Mouse (Mus musculus) mesoderm, embryonic 11.5 days (tissue): ENCODE results near the gene 3425401B19Rik.

Source experiments
- DNase-seq: peaks from one replicate; pipeline ENCODE4 v3.0.0-alpha.2; 2012; ENCODE audit warnings: low read depth, low spot score

3425401B19Rik gene

DNA sequence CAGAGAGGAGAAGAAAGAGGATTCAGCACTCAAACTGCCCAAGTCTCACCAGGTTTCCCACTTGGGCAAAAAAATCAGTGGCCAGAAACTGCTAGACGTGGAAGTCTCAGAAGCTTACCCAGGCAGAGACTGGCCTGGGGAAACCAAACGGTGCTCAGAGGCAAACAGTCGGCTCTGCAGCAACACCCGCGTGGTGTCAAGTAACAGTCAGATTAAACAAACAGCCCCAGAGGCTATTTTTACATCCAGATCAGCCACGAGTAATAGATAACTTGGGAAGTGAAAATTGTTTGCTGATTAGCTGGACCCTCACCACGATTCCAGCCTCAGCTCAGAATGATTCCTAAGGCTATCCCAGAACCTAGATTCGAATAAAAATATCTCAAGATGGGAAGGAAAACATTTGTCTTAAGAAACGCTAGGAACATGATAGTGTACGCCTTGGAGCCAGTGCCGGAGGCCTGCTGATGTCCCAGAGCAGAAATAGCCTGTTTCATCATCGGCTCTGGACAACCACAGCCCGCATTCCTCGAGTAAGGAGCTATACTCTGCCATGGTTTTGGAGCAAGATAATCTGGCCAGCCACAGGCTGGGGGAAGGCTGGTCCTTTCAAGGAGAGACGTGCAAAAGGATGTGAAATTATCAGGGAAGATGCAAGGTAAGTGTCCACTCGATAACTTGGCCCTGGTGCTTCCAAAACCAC, at the start of gene 3425401B19Rik:
Gene 3425401B19Rik, minus strand, starts transcription at position 170 of the 703 bp plus-strand sequence.
- no peak for DNase-seq

DNA sequence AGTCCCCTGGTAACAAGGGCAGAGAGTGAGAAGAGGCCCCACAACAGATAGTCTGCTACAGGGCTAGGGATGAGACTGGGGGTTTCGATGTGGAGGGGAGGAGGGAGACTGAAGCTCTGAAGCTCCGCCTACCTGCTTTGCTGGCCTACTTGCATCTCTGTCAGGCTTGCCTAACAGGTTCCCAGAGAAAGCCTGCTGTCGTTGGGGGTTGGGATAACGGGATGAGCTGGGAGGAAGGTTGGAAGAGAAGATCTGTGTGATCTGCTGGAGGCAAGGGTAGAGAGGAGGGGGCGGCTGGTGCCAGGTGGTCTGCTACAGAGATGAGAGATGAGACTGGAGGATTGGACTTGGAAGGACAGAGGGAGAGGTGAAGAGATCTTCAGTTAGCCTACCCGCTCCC, 47.9 kb upstream of the 3425401B19Rik start:
- no peak for DNase-seq

DNA sequence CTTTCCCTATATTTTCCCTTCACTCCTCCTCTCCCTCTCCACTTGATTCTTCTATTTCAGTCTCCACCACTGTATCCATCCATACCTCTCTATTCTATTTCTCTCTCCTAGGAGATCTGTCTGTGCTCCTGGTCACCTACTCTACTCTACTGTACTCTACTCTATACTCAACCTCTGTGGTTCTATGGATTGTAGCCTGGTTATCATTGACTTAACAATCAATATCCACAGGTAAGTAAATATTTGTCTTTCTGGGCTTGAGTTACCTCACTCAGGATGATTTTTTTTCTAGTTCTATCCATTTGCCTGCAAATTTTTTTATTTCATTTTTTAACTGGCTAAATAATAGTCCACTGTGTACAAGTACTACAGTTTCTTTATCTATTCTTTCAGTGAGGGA, 41.8 kb upstream of the 3425401B19Rik start:
- no peak for DNase-seq

DNA sequence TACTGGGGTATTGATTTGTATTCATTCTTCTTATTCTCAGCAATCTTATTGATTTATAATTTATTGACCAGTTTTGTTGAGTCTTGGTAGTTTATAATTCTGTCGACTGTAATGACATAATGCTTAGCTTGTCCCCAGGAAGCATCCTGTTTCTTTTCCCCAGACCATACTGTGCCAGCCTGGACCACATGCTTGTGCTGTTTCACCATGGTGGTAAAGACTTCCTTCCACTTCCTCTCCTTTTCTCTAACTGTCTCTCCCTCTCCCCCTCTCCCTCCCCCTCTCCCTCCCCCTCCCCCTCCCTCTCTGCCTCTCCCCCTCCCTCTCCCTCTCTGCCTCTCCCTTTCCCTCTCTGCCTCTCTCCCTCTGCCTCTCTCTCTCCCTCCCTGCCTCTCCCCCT, 36.4 kb upstream of the 3425401B19Rik start:
- no peak for DNase-seq

DNA sequence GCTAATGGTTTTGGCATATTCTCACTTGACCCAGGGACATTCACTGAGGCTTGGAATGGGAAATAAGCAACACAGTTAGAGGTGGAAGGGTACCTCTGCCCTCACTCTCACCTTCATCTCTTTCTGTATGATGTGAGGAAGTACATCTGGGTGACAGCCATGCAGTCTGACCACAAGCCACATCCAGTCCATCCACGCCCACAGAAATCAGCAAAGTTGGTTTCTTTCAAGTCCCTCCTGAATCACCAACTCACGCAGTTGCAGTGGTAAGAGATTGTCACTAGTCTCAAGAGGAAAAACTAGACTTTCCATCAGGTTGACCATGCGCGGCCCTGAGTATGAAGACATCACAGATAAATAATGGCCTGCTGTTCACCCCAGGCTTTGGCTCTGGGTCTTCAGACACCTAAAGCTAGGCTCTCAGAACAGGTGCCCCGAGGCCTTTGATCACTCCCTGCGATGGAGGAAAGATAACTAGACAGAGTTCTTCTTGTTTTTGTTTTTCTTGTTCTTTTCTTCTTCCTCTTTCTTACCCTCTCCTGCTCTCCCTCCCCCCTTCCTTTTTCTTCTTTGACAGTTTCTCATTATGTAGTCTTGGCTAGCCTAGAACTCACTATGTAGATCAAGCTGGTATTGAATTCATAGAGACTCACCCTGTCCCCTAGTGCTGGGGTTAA, 31.8 kb upstream of the 3425401B19Rik start:
- no peak for DNase-seq

DNA sequence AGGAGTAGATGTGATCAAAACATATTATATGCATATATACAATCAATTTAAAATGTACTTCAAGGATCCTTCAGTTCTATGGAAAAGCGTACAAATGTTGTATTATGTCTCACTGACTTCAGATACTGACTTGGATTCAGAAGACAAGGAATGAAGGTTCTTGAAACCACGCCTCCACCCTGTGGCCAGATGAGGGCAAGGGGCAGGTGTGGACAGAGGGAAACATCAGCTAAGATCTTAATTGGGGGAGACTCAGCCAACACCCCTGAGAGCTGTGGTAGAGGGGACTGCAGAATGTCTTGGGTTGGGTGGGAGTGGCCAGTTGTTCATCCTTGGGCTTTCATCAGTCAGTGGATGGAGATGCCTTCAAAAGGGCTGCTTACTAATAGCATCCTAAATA, 30.4 kb upstream of the 3425401B19Rik start:
- DNase-seq = no peak

DNA sequence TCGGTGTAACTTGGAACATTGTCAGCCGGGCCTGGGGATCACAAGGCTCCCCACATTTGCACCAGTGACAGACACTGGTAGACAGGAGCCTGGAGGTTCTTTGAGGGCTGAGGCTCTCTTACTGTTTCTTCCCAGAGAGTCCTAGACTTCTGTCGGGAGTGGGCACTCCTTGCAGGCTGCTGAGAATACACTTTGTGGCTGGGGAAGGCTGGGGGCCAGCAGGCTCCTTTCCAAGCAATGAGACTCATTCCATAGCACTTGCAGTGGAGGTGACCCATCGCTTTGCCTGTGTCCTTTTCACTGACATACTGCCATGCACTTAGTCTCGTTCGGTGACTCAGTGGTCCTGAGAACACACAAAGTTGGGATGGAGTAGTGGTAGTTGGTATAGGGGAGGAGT, 30.0 kb upstream of the 3425401B19Rik start:
- DNase-seq = no peak

DNA sequence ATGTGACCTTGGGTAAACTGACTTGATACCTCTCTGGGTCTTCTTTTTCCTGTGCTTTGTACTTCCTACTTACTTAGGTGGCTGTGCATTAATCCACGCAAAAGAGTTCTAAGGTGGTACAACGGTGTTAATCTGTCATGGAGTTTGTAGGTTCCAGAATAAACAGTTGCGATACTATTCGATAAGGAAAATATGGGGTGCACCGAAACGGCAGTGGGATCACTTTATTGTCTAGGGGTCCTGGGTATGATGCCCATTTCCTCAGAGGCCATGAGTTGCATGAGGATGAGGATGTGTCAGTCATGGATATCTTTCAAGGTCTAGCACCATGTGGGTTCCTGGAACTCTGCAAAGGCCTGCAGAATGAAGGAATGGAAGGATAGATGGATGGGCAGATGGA, 24.8 kb upstream of the 3425401B19Rik start:
- no peak for DNase-seq

DNA sequence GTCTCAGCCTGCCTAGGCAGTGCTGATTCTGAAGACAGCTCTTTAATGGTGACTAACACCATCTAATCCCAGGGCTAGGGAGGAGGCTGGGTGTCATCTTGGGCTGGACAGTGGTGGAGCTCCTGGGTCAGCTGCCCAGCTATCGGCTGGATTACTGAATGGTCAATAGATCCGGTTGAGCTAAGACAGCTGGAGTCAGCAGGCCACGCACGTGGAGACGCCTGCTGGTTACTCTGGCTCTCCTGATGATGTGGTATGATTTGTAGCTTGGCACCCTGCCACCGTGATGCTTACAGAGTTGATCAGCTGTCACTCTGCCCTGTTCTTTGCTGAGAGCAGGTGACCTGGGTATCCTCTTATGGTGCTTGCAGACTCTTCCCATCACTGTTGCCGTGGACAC, 23.7 kb upstream of the 3425401B19Rik start:
- DNase-seq = no peak

DNA sequence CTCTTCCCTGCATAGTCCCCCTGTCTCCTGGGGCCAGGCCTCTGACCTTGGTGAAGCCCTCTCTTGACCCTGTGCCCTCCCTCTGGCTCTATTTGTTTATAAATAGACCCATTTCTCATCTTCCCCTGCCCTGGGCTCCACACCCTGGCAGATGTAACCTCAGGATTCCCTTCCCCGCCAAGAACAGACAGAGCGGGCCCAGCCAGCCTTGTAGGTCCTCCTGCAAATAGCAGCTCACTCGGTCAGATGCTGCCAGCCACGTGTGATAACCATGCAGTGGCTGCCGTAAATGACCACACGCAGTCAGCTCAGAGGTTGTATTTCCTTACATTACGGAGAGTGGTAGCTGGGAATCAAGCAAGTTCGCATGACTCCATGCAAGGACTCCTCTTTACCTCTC, 22.8 kb upstream of the 3425401B19Rik start:
- DNase-seq = no peak

DNA sequence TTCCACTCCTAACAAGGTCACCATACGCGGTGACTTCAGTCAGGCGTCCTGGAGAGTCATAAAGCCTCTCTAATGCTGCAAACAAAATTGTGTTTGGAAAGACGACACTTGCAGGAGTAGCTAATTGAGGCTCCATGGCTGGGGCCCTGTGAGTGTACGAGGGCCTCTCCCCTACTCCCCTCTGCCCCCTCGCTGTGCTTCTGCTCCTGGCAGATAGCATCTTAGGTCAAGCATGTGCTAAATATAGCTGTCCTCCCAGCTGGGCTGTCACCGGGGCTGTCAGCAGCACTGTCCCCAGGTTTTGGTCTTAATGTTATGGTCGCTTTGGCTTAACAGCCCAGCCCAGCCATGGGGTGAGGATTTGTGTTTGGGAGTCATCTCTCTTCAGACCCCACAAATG, 15.9 kb upstream of the 3425401B19Rik start:
- DNase-seq = no peak

DNA sequence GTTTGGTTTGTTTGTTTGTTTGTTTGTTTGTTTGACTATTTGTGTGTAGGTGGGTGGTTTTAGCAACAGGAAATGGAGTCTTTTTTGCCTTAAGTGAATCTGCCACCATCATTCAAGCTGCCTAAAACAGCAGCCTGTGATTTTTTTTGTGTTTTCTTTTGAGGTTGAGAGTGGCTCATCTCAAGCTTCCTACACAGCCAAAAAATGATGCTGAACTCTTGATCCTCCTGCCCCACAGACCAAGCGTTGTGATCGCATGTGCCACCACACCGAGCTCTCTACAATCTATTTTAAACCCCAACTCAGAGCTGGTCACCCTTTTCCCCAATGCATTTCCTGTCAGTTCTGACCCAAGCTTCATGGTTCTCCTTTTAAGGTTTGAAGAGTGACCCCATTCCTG, 13.5 kb upstream of the 3425401B19Rik start:
- no peak for DNase-seq

DNA sequence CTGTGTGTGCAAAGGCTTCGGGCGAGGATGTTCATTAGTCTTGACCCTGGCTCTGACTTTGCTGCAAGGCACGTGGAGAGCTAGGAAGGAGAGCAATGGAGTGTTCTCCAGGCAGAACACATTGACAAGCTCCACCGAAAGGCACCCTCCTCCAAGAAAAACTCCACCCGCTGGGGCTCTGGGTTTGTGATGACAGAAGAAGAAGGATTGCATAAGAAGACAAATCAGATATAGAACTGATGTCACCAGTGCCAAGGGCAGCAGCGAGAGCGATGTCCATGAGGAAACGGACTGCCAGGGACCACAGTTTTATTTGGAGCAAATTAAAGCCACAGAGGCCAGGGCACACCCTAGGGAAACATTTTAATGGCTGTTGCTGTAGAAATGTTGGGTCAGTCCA, 12.7 kb upstream of the 3425401B19Rik start:
- no peak for DNase-seq

DNA sequence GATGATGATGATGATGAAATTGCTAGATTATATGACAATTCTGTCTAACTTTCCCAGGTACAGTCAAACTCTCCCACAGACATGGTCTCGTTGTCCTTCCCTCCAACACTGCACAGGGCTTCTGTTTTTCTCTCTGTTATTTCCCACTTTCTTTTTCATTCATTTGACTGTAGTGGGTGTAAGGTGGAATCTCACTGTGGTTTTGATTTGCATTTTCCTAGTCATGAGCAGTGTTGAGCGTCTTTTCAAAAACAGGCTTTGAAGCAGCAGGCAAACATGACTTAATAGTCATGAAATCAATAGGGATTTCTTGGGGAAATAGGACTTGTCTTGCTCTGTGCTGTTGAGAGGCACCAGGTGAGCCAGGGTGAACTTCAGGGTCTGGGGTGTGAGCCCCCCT, 11.3 kb upstream of the 3425401B19Rik start:
- no peak for DNase-seq

DNA sequence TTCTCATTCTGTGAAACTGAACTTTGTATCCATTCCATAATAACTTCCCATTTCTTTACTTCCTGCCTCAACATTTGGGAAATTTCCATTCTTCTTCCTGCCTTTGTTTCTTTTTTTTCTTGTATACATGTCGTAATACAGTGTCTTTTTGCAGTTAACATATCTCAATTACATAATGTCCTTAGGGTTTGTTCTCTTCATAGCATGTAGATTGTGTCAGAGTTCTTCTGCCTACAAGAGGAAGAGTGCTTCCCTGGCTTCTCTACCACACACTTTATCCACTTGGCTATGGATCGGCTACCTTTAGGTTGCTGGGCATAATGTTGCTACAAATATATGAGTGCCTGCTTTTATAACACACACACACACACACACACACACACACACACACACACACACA, 10.8 kb upstream of the 3425401B19Rik start:
- no peak for DNase-seq

DNA sequence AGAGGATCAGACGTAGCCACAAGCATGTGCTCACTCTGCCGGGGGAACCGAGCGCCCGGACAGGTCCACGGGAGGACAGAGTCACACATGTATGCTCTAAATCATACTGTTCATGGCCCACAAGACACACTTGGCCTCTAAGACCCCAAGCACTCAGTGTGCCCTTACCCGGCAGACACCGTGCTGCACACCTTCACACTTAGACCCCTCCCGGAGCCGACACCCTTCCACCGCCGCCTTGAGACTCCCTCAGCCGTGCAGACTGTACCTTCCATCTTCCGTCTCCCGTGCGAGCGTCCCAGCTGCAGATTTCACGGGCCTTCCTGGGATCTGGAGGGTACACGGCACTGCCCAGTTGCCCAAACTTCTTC, 373 bp downstream of the 3425401B19Rik start:
- DNase-seq = no peak

DNA sequence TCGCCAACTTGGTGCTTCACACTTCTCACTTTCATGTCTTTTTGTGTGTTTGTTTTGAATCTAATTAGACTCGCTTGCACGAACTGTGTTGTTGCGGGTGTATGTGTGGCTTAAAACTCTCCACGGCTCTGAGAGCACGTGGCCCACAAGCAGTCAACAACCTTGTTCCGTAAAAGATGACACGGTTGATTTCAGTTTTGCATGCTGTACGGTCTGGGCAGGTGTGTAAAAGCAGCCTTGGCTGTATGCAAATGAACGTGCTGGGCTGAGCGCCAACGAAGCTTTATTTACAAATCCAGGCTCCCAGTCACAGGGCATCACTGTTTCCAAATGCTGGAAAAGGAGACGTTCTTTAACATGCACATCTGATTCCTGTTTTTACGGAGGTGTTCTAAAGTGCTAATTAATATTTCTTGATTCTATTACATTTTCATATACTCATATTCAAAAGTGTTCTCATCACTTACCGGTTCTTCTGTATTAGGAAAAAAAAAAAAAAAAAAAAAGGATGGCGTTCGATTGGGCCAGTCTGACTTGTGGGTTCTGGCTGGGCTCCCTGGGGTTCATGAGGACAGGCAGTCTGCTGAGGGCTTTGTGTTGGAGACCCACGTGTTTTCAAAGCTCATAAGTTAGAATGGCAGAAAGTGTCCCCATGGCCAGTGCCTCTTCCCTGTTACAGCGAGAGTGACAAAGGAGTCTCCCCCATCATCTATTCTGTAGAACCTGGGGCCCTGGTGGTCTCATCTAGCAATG, 935 bp downstream of the 3425401B19Rik start:
- no peak for DNase-seq

DNA sequence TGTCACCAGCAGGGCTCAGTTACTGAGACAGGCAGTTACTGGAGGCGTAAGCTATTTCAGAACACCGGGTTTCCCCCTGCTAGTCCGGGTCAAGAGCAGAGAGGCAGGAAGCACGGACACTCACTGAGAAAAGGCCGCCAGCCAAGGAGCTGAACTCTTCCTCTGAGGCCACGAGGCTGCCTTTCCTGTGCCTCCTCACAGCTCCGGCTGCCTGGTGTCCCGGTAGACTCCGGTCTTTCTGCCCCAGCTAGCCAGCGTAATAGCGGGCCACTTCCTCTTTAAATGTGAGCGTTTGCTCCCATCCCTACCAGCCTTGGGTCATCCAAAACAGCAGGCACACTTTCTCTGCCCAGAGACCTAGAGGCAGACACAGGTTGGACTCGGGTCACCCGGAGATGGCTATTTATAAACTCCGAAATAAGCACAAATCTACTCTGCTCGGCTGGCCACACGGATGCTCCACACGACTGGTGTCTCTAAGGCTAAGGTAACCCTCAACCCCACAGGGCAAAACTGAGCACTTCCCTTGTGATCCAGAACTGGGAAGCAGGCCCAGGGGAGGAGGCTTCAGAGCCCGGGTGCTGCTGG, 1.7 kb downstream of the 3425401B19Rik start:
- no peak for DNase-seq

DNA sequence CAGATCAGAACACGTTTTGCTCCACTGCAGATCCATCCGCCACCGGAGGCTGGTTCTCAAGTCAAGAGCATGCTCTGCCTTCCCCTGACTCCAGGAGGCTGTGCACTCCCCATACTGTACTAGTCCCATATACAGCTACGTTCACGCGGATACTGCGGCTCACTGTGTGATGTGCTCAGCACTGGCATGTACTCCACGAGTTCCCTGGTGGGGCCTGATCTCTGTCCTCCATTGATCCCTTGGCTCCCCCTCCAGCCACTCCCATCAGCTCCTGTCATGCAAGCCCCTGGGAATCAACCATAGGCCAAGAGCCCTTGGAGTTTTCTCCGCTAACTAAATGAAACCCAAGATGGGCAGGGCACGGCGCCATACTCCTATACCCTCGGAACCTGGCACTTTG, 2.6 kb downstream of the 3425401B19Rik start:
- DNase-seq = no peak

DNA sequence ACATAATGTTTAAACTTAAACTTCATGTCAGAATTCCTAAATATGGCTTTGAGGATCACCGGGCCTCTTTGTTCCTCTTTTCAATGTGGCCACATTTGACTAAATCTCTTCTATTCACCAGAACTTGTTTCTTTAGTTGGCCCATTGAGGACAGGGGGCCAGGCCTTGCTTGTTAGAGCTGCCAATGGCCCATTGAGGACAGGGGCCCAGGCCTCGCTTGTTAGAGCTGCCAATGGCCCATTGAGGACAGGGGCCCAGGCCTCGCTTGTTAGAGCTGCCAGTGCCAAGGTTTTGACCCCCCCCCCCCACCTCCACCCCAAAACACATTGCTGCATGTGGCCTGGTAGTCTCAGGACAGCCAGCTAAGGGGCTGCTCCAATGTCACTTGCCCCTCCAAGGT, 3.5 kb downstream of the 3425401B19Rik start:
- DNase-seq = no peak

DNA sequence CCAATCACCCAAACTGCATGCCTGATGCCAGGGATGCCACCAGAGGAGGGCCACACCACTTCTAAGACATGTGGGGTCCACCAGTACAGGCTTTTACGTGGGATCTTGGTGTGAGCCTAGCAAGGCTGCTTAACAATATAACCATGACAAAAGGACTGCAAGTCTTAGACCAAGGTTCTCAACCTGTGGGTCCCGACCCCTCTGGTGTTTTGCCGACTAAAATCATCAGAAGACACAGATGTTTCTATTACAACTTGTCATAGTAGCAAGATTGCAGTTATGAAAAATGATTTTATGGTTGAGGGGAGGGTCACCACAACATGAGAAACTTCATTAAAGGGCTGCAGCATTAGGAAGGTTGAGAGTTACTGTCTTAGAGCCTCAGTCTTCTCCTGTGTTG, 6.5 kb downstream of the 3425401B19Rik start:
- DNase-seq = no peak

DNA sequence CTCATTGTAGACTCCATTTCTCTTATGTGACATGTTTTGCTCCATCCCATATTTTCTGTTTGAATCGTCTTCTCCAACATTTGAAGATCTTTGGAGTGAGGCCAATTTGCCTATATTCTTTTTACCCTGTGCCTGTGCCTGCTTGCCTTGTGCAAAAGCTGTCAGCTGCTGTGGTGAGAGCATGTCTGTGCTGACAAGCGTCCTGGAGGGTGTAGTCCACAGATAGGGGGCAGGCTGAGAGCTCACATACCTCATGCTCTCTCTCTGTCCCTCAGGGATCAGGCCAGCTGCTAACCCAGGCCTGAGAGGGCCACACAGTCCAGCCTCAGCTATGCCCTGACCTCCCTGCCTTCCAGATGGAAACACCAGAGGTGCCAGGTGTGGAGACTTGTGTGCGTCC, 11.9 kb downstream of the 3425401B19Rik start:
- no peak for DNase-seq

DNA sequence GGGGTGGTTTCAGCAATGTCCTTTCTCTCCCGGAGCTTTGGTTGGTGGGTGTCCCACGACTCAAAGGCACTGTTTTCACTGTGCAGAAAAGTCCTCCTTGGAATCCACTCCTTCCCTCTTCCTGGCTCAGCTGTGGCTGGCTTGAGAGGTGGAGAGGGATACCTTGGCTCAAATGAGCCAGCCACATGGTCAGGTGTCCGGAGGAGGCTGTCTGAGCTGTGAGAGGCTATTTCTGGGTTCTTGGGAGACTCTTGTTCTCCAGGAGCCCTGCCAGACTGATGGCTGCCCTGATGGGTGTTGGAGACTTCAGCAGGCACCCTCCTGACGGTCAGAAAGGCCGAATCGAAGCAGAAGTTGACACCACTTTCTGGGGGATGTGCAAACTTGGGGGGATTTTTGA, 22.0 kb downstream of the 3425401B19Rik start:
- DNase-seq = no peak
